8 mouse cellular contexts compared by ENCODE assay signal in genomic region chr10:59896911-59897331, GRCm38 (mm10). TPM values are rescaled to one million over a fixed set of nuclear protein-coding genes. Genes with fewer than 3 reads are reported as not detected.
DNase-seq lines count a peak whose midpoint lies in the region; ATAC-seq lines count a peak whose summit lies in the region.

No protein-coding gene starts in this region.

- no peak overlapping the region for H3K4me2 ChIP-seq in liver, embryonic 13.5 days
- H3K4me2 ChIP-seq in neural tube, embryonic 12.5 days (replicated peaks) = peak overlapping the region; percentile 39

- H3K36me3 ChIP-seq in liver, embryonic 13.5 days = peaks cover 67% of the 10 kb centered on the region
- H3K36me3 ChIP-seq in neural tube, embryonic 12.5 days = peaks cover 42% of the 10 kb centered on the region

- peaks cover 73% of the 10 kb centered on the region for H3K4me1 ChIP-seq in liver, embryonic 13.5 days (replicated peaks)
- H3K4me1 ChIP-seq in neural tube, embryonic 12.5 days = peaks cover 61% of the 10 kb centered on the region

- 50% methylated on average over 3 of the region's 3 CpGs for WGBS in liver, embryonic 13.5 days (ENCODE audit: insufficient replicate concordance)
- 48% methylated on average over 3 of the region's 3 CpGs for WGBS in neural tube, embryonic 12.5 days

- no peaks in the 10 kb centered on the region for H3K27me3 ChIP-seq in liver, embryonic 13.5 days
- H3K27me3 ChIP-seq in neural tube, embryonic 12.5 days (replicated peaks) = no peaks in the 10 kb centered on the region; the same call in 1 of the 2 replicates

- peak overlapping the region; percentile 70 for H3K27ac ChIP-seq in liver, embryonic 13.5 days
- H3K27ac ChIP-seq in neural tube, embryonic 12.5 days = peak overlapping the region; percentile 51

- H3K9ac ChIP-seq in liver, embryonic 13.5 days = peak overlapping the region; percentile 31; the same call in 1 of the 2 replicates
- peak overlapping the region; percentile 33 for H3K9ac ChIP-seq in neural tube, embryonic 12.5 days

- H3K4me3 ChIP-seq in liver, embryonic 13.5 days (replicated peaks) = no peak overlapping the region
- no peak overlapping the region for H3K4me3 ChIP-seq in neural tube, embryonic 12.5 days

- peak; percentile 42 to 63 for ATAC-seq in hematopoietic stem cell, adult 5-6 weeks (replicated peaks in 1 of 2; ENCODE audit: insufficient read depth in 1 of 2, low FRiP score in 2 of 2, low TSS enrichment in 1 of 2, low read depth in 1 of 2, poor library complexity in 2 of 2, severe bottlenecking in 2 of 2)
- no peak for ATAC-seq in liver, embryonic 13.5 days (ENCODE audit: low read depth)
- ATAC-seq in neural tube, embryonic 12.5 days (ENCODE audit: low FRiP score, low read depth) = no peak; the same call in 1 of the 2 replicates

- DNase-seq in cerebellum, postnatal 10 days = peak; percentile 65 to 80
- no peak for DNase-seq in cerebellum, adult 8-10 months
- DNase-seq in T-cell, adult 2 months (ENCODE audit: low spot score) = peak; percentile 81
- no peak for DNase-seq in liver, embryonic 13.5 days
- no peak for DNase-seq in ovary, adult 18-20 months (ENCODE audit: low spot score)
- DNase-seq in embryo, embryonic 10.5 days (ENCODE audit: low spot score) = no peak

- no peaks in the 10 kb centered on the region for H3K9me3 ChIP-seq in liver, embryonic 13.5 days (replicated peaks)
- no peaks in the 10 kb centered on the region for H3K9me3 ChIP-seq in neural tube, embryonic 12.5 days

RNA-seq across cellular contexts. Expression of gene Dnajb12, which starts 17.6 kb away (rescaled TPM):
- total RNA-seq in hematopoietic stem cell, adult 5-6 weeks (2017) = 24.3 and 26.6 TPM in 2 replicates
- polyA plus RNA-seq in liver, embryonic 13.5 days (2015; fragmentation: Nextera tagmentation; extraction: Ambion mirVana) = 13.4 and 15.5 TPM in 2 replicates
- 20.3 and 23.6 TPM in 2 replicates for polyA plus RNA-seq in neural tube, embryonic 12.5 days (2016; fragmentation: Nextera tagmentation; extraction: Ambion mirVana)

RNA-seq across cellular contexts. Expression of gene Ddit4, which starts 54.7 kb away (rescaled TPM):
- total RNA-seq in hematopoietic stem cell, adult 5-6 weeks (2017) = 2.5 and 7.9 TPM in 2 replicates
- polyA plus RNA-seq in liver, embryonic 13.5 days (2015; fragmentation: Nextera tagmentation; extraction: Ambion mirVana) = 2.7 and 2.8 TPM in 2 replicates
- 75.7 and 78.9 TPM in 2 replicates for polyA plus RNA-seq in neural tube, embryonic 12.5 days (2016; fragmentation: Nextera tagmentation; extraction: Ambion mirVana)

Comparison
In these comparisons a context has a peak if more than half of its experiments do, and no peak if none do; other contexts are left out.
1. DNase-seq: peak in cerebellum, postnatal 10 days (2 of 2) and T-cell, adult 2 months (single experiment); none in cerebellum, adult 8-10 months (single experiment), liver, embryonic 13.5 days (single experiment), ovary, adult 18-20 months (single experiment) and embryo, embryonic 10.5 days (single experiment).
2. ATAC-seq: peak in hematopoietic stem cell, adult 5-6 weeks (2 of 2); none in liver, embryonic 13.5 days (single experiment) and neural tube, embryonic 12.5 days (single experiment).
3. RNA of gene Ddit4, which starts 54.7 kb away (polyA plus RNA-seq): 75.7 to 78.9 TPM in neural tube, embryonic 12.5 days; 2.7 to 2.8 TPM in liver, embryonic 13.5 days; every median in the first group is over 10 times any median in the second.